Mouse (Mus musculus) hematopoietic stem cell, adult 5-6 weeks (primary cell): ENCODE results near the gene Capn12. TPM values are rescaled to one million over a fixed set of nuclear protein-coding genes. Genes with fewer than 3 reads are reported as not detected.

Source experiments
- ATAC-seq, 2 experiments: fragments of 125-278 bp in 1 of 2; replicated peaks in 1 of 2; 2 replicates each; pipeline ENCODE4 v1.8.0; 2016 to 2017; ENCODE audit warnings: inconsistent platforms in 2 of 2, mild to moderate bottlenecking in 2 of 2, moderate number of reproducible peaks in 2 of 2, low read depth in 1 of 2, moderate TSS enrichment in 1 of 2; ENCODE audit not compliant: low FRiP score in 2 of 2, poor library complexity in 2 of 2, severe bottlenecking in 2 of 2, insufficient read depth in 1 of 2, low TSS enrichment in 1 of 2
- total RNA-seq: library from RNA; stranded (forward); fragments of 172-1452, 232-1000 nt; gene quantifications from 2 replicates; pipeline ENCODE4 v1.2.3, GENCODE M21; 2017

Capn12 gene
- 0.19 TPM in 1 of 2 replicates, not detected in the other for total RNA-seq

GRCm38 (mm10) chr7:28881199-28881598 lies at the start of gene Capn12:
Gene Capn12 (plus strand): TSS chr7:28881422.
- no peak for ATAC-seq

DNA sequence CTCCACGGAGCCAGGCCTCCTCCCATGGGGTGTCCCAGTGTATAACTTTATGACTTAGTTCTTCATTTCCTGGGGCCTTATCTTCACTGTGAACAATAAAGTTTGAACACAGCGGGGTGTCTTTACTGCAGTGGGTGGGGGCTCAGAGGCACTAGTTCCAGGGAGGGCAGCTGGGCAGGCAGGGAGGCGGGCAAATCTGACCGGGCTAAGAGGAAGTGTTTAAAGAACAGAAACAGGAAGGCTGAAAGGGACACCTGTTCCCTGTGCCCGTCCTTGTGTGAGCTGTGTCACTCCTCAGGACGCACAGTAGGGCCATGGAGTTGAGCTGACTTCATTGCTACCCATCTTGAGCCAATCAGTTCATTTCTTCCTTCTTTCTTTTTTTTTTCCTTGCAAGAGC lies 49.1 kb upstream of the Capn12 start:
- peak; percentile 34 to 53; a peak in 3 of 4 replicates for ATAC-seq

DNA sequence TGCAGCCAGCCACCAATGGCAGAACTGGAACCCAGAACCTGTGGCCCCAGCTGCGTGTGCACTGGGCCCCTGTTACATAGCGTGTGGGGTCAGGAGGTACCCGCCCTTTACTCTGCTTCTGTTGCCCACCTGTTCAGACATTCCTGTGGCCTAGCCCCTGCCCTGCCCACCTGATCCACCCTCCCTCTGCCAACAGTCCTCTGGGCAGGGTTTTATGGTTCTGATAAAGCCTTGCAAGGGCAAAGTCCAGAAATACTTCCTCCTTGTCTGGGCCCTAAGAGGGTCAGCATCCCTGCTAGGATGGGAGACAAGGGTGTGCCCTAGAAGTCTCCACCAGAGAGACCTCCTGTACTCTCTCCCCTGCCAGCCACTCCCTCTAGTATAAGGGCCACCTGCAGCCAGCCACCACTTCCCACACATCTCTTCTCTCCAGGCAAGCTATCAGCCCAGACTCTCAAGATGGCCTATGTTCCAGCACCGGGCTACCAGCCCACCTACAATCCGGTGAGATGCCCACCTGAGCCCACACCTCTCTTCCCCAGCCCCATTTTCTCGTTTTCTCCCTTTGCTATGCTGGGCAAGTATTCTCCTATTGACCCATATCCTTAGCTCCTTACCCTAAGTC lies 47.4 kb upstream of the Capn12 start, which contains the start of gene Lgals4:
Gene Lgals4, plus strand, starts transcription at position 132 of the 625 bp plus-strand sequence.
- ATAC-seq = no peak

- ATAC-seq = no peak
Observed at GRCm38 (mm10) chr7:28836936-28837335, 44.3 kb upstream of the Capn12 start.

- ATAC-seq = peak in 1 of 2 experiments; percentile 63; a peak in 2 of 4 replicates
Observed at GRCm38 (mm10) chr7:28838331-28838730, 42.9 kb upstream of the Capn12 start.

DNA sequence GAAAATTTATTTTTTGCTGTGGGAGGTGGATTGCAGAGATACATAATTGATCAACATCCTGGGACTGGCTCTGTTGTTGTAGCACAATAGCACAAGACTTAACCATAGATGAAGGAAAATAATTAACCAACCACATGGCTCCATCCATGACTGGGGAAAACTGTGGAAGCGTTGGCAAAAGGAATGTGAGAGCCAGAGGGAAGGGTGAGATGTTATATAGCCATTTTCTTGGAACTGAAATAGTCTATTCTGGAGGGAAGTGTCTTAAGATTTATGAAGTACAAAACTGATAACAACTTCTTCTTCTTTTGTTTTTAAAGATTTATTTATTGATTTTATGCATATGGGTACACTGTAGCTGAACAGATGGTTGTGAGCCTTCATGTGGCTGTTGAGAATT lies 33.9 kb upstream of the Capn12 start:
- no peak for ATAC-seq

DNA sequence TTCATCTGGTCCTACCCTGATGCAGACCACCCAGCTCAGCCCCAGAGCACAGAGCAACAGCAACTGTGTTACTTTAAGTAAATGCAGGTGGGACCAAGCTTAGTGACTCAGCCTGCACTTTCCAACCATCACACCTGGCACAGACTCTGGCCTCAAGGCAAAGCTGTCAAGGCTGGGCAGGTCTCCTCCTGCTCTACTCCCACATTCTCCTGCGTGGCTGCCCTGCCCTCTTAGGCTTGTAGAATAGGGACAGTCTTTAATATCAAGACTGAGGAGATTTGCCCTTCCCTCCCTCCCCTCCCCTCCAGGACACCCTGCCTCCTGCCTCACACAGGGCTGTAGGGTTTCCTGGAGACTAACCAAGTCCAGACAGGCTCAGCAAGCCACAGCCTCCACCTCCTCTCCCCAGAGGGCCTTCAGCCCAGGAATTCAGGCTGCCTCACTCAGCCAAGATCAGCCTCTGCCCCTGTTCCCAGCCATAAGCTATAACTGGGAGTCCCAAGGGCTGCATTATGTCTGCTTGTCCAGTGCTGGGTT lies 31.5 kb upstream of the Capn12 start:
- no peak for ATAC-seq

GRCm38 (mm10) chr7:28850642-28851041 lies 30.6 kb upstream of the Capn12 start:
- no peak for ATAC-seq

- no peak for ATAC-seq
Observed at GRCm38 (mm10) chr7:28859953-28860352, 21.3 kb upstream of the Capn12 start.

DNA sequence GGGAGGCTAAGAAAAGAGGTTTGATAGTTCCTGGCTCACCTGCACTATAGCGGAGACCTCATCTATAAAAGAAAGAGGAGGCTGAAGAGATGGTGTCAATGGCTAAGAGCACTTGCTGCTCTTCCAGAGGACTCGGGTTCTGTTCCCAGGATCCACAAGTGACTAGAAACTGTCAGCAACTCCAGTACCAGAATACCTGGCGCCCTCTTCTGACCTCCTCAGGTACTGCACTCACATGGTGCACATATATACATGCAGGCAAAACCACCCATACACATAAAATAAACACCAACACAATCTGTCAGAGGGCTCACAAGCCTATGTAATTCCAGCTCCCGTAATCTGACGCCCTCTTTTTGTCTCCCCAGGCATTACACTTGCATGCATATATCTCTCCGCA lies 20.3 kb upstream of the Capn12 start:
- ATAC-seq = no peak

- no peak for ATAC-seq
Observed at GRCm38 (mm10) chr7:28862817-28863499, 18.3 kb upstream of the Capn12 start.

DNA sequence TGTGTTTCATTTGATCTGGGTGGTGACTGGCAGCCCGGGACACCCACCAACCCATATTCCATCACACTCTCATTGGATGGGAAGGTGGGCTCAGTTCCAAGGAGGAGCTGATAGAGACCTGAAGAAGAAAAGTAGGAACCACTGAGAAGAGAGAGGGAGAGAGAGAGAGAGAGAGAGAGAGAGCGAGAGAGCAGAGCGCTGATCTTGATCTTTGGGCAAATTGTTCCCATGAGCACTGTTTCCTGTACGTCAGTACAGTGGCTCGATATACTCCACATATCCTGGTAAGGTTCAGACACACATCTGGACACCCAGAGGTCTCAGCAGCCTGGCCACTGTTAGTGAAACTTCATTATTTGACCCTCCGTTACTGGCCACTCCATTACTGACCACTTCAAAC lies 17.7 kb upstream of the Capn12 start, which contains the start of gene Lgals7:
Gene Lgals7, plus strand, starts transcription at position 314 of the 400 bp plus-strand sequence.
- ATAC-seq = no peak

DNA sequence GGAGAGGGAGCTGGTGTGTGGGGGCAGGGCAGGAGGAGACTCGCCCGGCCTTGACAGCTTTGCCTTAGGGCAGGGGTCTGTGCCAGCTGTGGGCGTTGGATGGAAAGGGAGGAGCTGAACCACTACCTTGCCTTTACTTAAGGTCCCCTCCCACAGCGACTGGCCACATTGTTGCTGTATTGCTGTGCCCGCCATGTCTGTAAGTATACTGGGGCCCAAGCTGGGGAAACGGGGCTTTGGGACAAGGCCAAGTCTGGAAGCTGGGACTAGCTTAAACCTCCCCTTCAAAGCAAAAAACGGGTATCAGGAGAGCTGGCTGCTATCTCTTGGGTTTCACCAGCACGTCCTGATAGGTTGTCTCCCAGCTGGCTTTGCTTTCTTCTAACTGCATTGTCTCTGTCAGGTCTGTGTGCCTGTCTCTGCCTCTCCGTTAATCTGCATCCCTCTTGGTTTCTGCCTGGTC lies 16.9 kb upstream of the Capn12 start:
- no peak for ATAC-seq

GRCm38 (mm10) chr7:28865481-28866300 lies 15.5 kb upstream of the Capn12 start:
- ATAC-seq = peak; percentile 93

- ATAC-seq = no peak
Observed at GRCm38 (mm10) chr7:28866769-28867507, 14.3 kb upstream of the Capn12 start.

GRCm38 (mm10) chr7:28867508-28868340 lies 13.5 kb upstream of the Capn12 start:
- ATAC-seq = peak; percentile 34 to 51; a peak in 2 of 4 replicates
